Mouse (Mus musculus): ENCODE measurements around the gene Phldb3. TPM values are rescaled to one million over a fixed set of nuclear protein-coding genes. Genes with fewer than 3 reads are reported as not detected.

The Phldb3 gene
- polyA plus RNA-seq, 1 experiment from 2014 or later = 0.35 TPM

DNA sequence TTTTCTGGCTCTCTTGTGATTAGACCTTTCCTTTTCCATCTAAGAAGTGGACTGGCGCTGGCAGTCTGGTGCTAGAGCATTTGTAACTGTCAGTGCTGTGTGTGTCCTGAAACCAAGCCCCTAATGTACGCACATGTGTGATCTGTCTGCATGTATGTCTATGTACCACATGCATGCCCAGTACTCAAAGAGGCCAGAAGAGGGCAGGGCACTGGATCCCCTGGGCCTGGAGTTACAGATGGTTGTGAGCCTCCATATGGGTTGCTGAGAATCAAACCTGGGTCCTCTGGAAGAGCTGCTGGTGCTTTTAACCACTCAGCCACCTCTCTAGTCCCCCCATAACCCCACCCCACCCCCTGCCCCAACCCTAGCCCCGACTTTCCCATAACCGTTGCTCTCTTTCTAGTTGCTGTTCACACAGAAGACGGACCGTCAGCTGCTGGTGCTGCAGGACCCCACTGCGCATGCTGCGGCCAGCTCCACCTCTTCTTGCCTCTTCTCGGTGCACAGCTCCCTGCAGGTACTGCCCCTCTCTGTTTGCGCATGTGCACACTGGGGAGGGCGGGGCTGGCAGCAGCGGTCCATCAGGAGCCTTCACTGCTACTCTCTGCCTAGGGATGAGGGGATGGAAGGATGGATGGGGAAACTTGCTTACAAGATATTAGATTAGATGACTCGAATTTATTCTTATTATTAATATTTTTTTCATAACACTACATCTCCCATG is 9.3 kb downstream of the Phldb3 start:
- Histone ChIP-seq H3K4me3 (ENCODE audit: low read length) (no peak overlapping the region), H3K9ac (ENCODE audit: low read depth, low read length) (no peak overlapping the region), H3K27ac (ENCODE audit: low read length) (no peak overlapping the region), H3K27me3 (replicated peaks; ENCODE audit: control insufficient read depth, insufficient read depth, low read length) (no peaks in the 10 kb centered on the region), H3K36me3 (ENCODE audit: control insufficient read depth, insufficient read depth, low read length) (peaks cover 15% of the 10 kb centered on the region), H3K4me2 (ENCODE audit: low read depth, low read length) (no peak overlapping the region), H3K9me3 (ENCODE audit: control insufficient read depth, low read length) (no peaks in the 10 kb centered on the region), H3K4me1 (ENCODE audit: control insufficient read depth, insufficient read depth, low read length) (no peaks in the 10 kb centered on the region)
- 61% methylated on average over 13 of the region's 13 CpGs for WGBS
- ATAC-seq = no peak

GRCm38 (mm10) chr7:24621193-24621592 is 10.6 kb downstream of the Phldb3 start:
- Histone ChIP-seq H3K27ac (ENCODE audit: low read length) (no peak overlapping the region), H3K4me2 (ENCODE audit: low read depth, low read length) (no peak overlapping the region), H3K9me3 (ENCODE audit: control insufficient read depth, low read length) (no peaks in the 10 kb centered on the region), H3K27me3 (replicated peaks; ENCODE audit: control insufficient read depth, insufficient read depth, low read length) (no peaks in the 10 kb centered on the region), H3K36me3 (ENCODE audit: control insufficient read depth, insufficient read depth, low read length) (peaks cover 15% of the 10 kb centered on the region), H3K4me3 (ENCODE audit: low read length) (no peak overlapping the region), H3K9ac (ENCODE audit: low read depth, low read length) (no peak overlapping the region), H3K4me1 (ENCODE audit: control insufficient read depth, insufficient read depth, low read length) (no peaks in the 10 kb centered on the region)
- ATAC-seq = no peak
- WGBS = 86% methylated on average over 3 of the region's 3 CpGs

GRCm38 (mm10) chr7:24622967-24623366 is 12.4 kb downstream of the Phldb3 start:
- Histone ChIP-seq H3K27me3 (replicated peaks; ENCODE audit: control insufficient read depth, insufficient read depth, low read length) (no peaks in the 10 kb centered on the region), H3K36me3 (ENCODE audit: control insufficient read depth, insufficient read depth, low read length) (peaks cover 15% of the 10 kb centered on the region), H3K4me2 (ENCODE audit: low read depth, low read length) (no peak overlapping the region), H3K9me3 (ENCODE audit: control insufficient read depth, low read length) (no peaks in the 10 kb centered on the region), H3K4me1 (ENCODE audit: control insufficient read depth, insufficient read depth, low read length) (no peaks in the 10 kb centered on the region), H3K9ac (ENCODE audit: low read depth, low read length) (no peak overlapping the region), H3K4me3 (ENCODE audit: low read length) (no peak overlapping the region), H3K27ac (ENCODE audit: low read length) (no peak overlapping the region)
- ATAC-seq = no peak
- WGBS = 83% methylated on average over 6 of the region's 6 CpGs

- Histone ChIP-seq H3K27me3 (replicated peaks; ENCODE audit: control insufficient read depth, insufficient read depth, low read length) (no peaks in the 10 kb centered on the region), H3K4me3 (ENCODE audit: low read length) (peak overlapping the region; percentile 37), H3K4me1 (ENCODE audit: control insufficient read depth, insufficient read depth, low read length) (peaks cover 6% of the 10 kb centered on the region; the same call in 1 of the 2 replicates), H3K9me3 (ENCODE audit: control insufficient read depth, low read length) (no peaks in the 10 kb centered on the region), H3K27ac (ENCODE audit: low read length) (peak overlapping the region; percentile 37), H3K4me2 (ENCODE audit: low read depth, low read length) (peak overlapping the region; percentile 67), H3K9ac (ENCODE audit: low read depth, low read length) (peak overlapping the region; percentile 58), H3K36me3 (ENCODE audit: control insufficient read depth, insufficient read depth, low read length) (no peaks in the 10 kb centered on the region)
- peak; percentile 91 for ATAC-seq
- WGBS = 8% methylated on average over 30 of the region's 33 CpGs
Measured at GRCm38 (mm10) chr7:24628685-24629610, 18.4 kb downstream of the Phldb3 start.

DNA sequence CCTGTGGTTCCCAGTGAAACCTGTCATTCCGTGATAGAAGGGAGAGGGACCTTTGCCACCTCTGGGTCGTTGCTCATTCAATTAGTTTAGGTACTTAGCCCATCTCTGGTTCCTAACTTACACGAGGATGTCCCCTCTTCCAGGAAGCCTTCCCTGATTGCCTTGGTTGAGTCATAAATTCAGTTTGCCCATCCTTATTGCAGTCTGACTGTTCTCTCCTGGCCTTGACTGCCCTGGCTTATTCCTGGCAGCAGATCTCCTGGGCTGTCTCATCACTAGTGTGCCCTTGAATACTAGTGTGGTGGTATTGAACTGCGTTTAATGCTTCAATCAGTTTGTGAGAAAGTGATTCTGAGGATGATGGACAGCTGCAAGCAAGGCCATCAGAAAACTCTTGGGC is 19.1 kb downstream of the Phldb3 start:
- 0 out of 2 replicates have a peak overlapping the region, but pooled peaks have one; percentile 58 for H3K9ac ChIP-seq (ENCODE audit: low read depth, low read length)
- H3K36me3 ChIP-seq (ENCODE audit: control insufficient read depth, insufficient read depth, low read length) = no peaks in the 10 kb centered on the region
- ATAC-seq = no peak
- WGBS = 71% methylated on average over 4 of the region's 4 CpGs
- no peak overlapping the region for H3K4me3 ChIP-seq (ENCODE audit: low read length)
- no peaks in the 10 kb centered on the region for H3K9me3 ChIP-seq (ENCODE audit: control insufficient read depth, low read length)
- H3K4me2 ChIP-seq (ENCODE audit: low read depth, low read length) = no peak overlapping the region
- H3K27me3 ChIP-seq (replicated peaks; ENCODE audit: control insufficient read depth, insufficient read depth, low read length) = no peaks in the 10 kb centered on the region
- H3K27ac ChIP-seq (ENCODE audit: low read length) = no peak overlapping the region
- peaks cover 6% of the 10 kb centered on the region; the same call in 1 of the 2 replicates for H3K4me1 ChIP-seq (ENCODE audit: control insufficient read depth, insufficient read depth, low read length)

DNA sequence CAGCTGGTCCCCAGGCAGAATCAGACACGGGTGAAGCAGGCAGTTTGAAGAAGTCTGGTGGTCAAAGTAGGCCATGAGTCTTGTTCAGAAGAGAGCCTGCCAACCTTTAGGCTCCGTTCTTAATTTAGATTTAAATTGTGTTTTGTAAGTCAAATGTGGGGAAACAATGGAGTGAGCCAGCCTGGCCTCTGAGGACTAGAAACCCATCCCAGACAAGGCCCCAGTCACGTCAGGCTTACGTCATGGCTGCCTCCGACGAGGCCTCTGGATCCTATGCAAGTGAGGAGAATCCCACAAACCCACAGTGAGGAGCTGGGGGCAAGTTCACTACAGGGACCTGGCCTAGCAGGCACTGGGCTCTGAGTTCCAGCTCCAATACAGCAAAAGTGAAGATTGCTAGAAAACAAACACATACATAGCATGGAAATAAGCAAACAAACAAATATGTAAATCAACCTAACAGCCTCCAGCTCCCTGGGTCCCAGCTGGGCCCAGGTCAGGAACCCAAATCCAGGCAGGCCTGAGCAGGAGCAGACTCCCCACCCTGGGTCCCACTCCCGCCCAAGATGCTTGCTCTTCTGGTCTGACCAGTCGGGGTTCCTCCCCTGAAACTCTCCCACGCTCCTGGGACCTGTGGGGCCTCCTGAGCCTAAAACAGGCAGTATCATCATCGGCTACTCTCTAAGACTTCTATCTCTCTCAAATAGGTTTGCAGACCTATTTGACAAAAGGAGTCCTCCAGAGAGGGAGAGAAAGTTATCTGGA is 19.7 kb downstream of the Phldb3 start:
- Histone ChIP-seq H3K36me3 (ENCODE audit: control insufficient read depth, insufficient read depth, low read length) (no peaks in the 10 kb centered on the region), H3K27ac (ENCODE audit: low read length) (no peak overlapping the region), H3K4me1 (ENCODE audit: control insufficient read depth, insufficient read depth, low read length) (peaks cover 6% of the 10 kb centered on the region; the same call in 1 of the 2 replicates), H3K4me2 (ENCODE audit: low read depth, low read length) (no peak overlapping the region), H3K4me3 (ENCODE audit: low read length) (no peak overlapping the region), H3K27me3 (replicated peaks; ENCODE audit: control insufficient read depth, insufficient read depth, low read length) (no peaks in the 10 kb centered on the region), H3K9me3 (ENCODE audit: control insufficient read depth, low read length) (no peaks in the 10 kb centered on the region), H3K9ac (ENCODE audit: low read depth, low read length) (no peak overlapping the region)
- no peak for ATAC-seq
- WGBS = 74% methylated on average over 10 of the region's 10 CpGs

- Histone ChIP-seq H3K9me3 (ENCODE audit: control insufficient read depth, low read length) (no peaks in the 10 kb centered on the region), H3K36me3 (ENCODE audit: control insufficient read depth, insufficient read depth, low read length) (no peaks in the 10 kb centered on the region), H3K27me3 (replicated peaks; ENCODE audit: control insufficient read depth, insufficient read depth, low read length) (peaks cover 28% of the 10 kb centered on the region), H3K4me2 (ENCODE audit: low read depth, low read length) (peak within 1 kb of the TSS; percentile 27), H3K27ac (ENCODE audit: low read length) (no peak within 1 kb of the TSS), H3K9ac (ENCODE audit: low read depth, low read length) (0 out of 2 replicates have a peak within 1 kb of the TSS, but pooled peaks have one; percentile 53), H3K4me3 (ENCODE audit: low read length) (peak within 1 kb of the TSS; percentile 9; the same call in 1 of the 2 replicates), H3K4me1 (ENCODE audit: control insufficient read depth, insufficient read depth, low read length) (peaks cover 12% of the 10 kb centered on the region)
- no peak for ATAC-seq
- 23% methylated on average over 15 of the region's 15 CpGs for WGBS
Measured at GRCm38 (mm10) chr7:24636264-24636663, 25.7 kb downstream of the Phldb3 start, which contains the start of gene Lypd3. Lypd3 (plus strand) TSS chr7:24636550.

DNA sequence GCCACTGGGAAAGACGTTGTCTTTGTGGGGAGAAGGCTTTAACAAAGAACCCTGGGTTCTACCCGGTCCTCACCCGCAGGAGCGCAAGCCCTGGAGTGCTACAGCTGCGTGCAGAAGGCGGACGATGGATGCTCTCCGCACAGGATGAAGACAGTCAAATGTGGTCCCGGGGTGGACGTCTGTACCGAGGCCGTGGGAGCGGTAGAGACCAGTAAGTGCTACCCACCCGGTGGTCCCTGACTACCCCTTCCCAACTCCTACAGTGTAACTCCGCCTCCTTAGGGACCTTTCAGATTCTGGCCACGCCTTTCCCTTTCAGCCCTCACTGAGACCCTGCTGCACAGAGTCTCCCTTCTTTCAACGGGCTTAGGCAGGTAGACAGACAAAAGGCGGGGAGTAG is 26.5 kb downstream of the Phldb3 start:
- H3K9ac ChIP-seq (ENCODE audit: low read depth, low read length) = no peak overlapping the region
- H3K27ac ChIP-seq (ENCODE audit: low read length) = no peak overlapping the region
- peaks cover 28% of the 10 kb centered on the region for H3K27me3 ChIP-seq (replicated peaks; ENCODE audit: control insufficient read depth, insufficient read depth, low read length)

More for the DNA sequence above, 26.5 kb downstream of the Phldb3 start:
- Histone ChIP-seq H3K4me2 (ENCODE audit: low read depth, low read length) (peak overlapping the region; percentile 27; the same call in 1 of the 2 replicates), H3K4me1 (ENCODE audit: control insufficient read depth, insufficient read depth, low read length) (peaks cover 12% of the 10 kb centered on the region), H3K9me3 (ENCODE audit: control insufficient read depth, low read length) (no peaks in the 10 kb centered on the region), H3K4me3 (ENCODE audit: low read length) (peak overlapping the region; percentile 9; the same call in 1 of the 2 replicates), H3K36me3 (ENCODE audit: control insufficient read depth, insufficient read depth, low read length) (no peaks in the 10 kb centered on the region)
- WGBS = 3% methylated on average over 18 of the region's 18 CpGs
- peak; percentile 19; the same call in 1 of the 2 replicates for ATAC-seq
